Mouse (Mus musculus) ES-Bruce4 (cell line): ENCODE data around the gene Cyp2j6. TPM values are rescaled to one million over a fixed set of nuclear protein-coding genes. Genes with fewer than 3 reads are reported as not detected.

Experiments used
- H3K27ac ChIP-seq: 2 replicates; pipeline ENCODE4 v1.5.1; 2012; ENCODE audit warnings: low read length, inconsistent platforms; ENCODE audit not compliant: insufficient read depth
- H3K27me3 ChIP-seq: 2 replicates; pipeline ENCODE4 v1.6.1; 2012; ENCODE audit warnings: mild to moderate bottlenecking, low read length, inconsistent platforms; ENCODE audit not compliant: control insufficient read depth, poor library complexity, insufficient read depth, severe bottlenecking
- H3K36me3 ChIP-seq: 2 replicates; pipeline ENCODE4 v1.6.1; 2012; ENCODE audit warnings: inconsistent platforms, mild to moderate bottlenecking, low read length, moderate library complexity; ENCODE audit not compliant: control insufficient read depth, poor library complexity, insufficient read depth, severe bottlenecking
- H3K4me1 ChIP-seq: one replicate; pipeline ENCODE4 v1.8.1; 2011; ENCODE audit warnings: low read length; ENCODE audit not compliant: control insufficient read depth, insufficient read depth
- H3K4me3 ChIP-seq: 2 replicates; pipeline ENCODE4 v1.5.1; 2011; ENCODE audit warnings: low read depth, mild to moderate bottlenecking, low read length
- H3K9ac ChIP-seq: 2 replicates; pipeline ENCODE4 v1.6.1; 2012; ENCODE audit warnings: low read depth, mild to moderate bottlenecking, inconsistent platforms; ENCODE audit not compliant: poor library complexity, severe bottlenecking
- H3K9me3 ChIP-seq: replicated peaks from 2 replicates; pipeline ENCODE4 v1.6.1; 2012; ENCODE audit warnings: mild to moderate bottlenecking, low read length, inconsistent platforms; ENCODE audit not compliant: control insufficient read depth, poor library complexity, insufficient read depth, severe bottlenecking
- CTCF ChIP-seq: IDR thresholded peaks from one replicate; pipeline ENCODE4 v1.8.1; 2011; ENCODE audit warnings: low read depth, low read length
- EP300 ChIP-seq: IDR thresholded peaks from 2 replicates; pipeline ENCODE4 v1.6.1; 2011; ENCODE audit warnings: low read depth, low read length; ENCODE audit not compliant: insufficient read depth
- POLR2A ChIP-seq: IDR thresholded peaks from one replicate; pipeline ENCODE4 v1.8.1; 2011; ENCODE audit warnings: low read length; ENCODE audit not compliant: insufficient read depth
- polyA plus RNA-seq: library from polyadenylated mRNA; stranded (reverse); fragments of >200 nt; gene quantifications from 2 replicates; pipeline ENCODE4 v1.2.4, GENCODE M21; 2011; ENCODE audit warnings: low read depth; ENCODE audit not compliant: missing spikeins, insufficient read depth, insufficient read length

Cyp2j6 gene
- polyA plus RNA-seq, 1 experiment, result 0.58 TPM

GRCm38 (mm10) chr4:96569442-96569841, 16.0 kb upstream of the Cyp2j6 start:
- Histone ChIP-seq H3K4me3 (no peak overlapping the region), H3K9me3 (no peaks in the 10 kb centered on the region), H3K27me3 (no peaks in the 10 kb centered on the region), H3K36me3 (no peaks in the 10 kb centered on the region), H3K27ac (no peak overlapping the region), H3K9ac (no peak overlapping the region), H3K4me1 (no peaks in the 10 kb centered on the region)
- TF ChIP-seq EP300, result no peak
- no peak for TF ChIP-seq POLR2A
- TF ChIP-seq CTCF, result no peak

- H3K4me1 ChIP-seq, result no peaks in the 10 kb centered on the region
- no peaks in the 10 kb centered on the region for H3K9me3 ChIP-seq
- no peak overlapping the region for H3K9ac ChIP-seq
- TF ChIP-seq POLR2A (no peak), CTCF (no peak), EP300 (no peak)
- H3K27ac ChIP-seq, result no peak overlapping the region
- no peaks in the 10 kb centered on the region for H3K27me3 ChIP-seq
- no peak overlapping the region for H3K4me3 ChIP-seq
- H3K36me3 ChIP-seq, result no peaks in the 10 kb centered on the region
Measured at GRCm38 (mm10) chr4:96567988-96568387, 14.5 kb upstream of the Cyp2j6 start.

- H3K4me1 ChIP-seq, result no peaks in the 10 kb centered on the region
- TF ChIP-seq CTCF (no peak), POLR2A (no peak), EP300 (no peak)
- no peak overlapping the region for H3K9ac ChIP-seq
- no peak overlapping the region for H3K27ac ChIP-seq
- no peaks in the 10 kb centered on the region for H3K36me3 ChIP-seq
- H3K4me3 ChIP-seq, result no peak overlapping the region
- no peaks in the 10 kb centered on the region for H3K27me3 ChIP-seq
- H3K9me3 ChIP-seq, result no peaks in the 10 kb centered on the region
Measured at GRCm38 (mm10) chr4:96565808-96566207, 12.3 kb upstream of the Cyp2j6 start.

- Histone ChIP-seq H3K27me3 (no peaks in the 10 kb centered on the region), H3K36me3 (no peaks in the 10 kb centered on the region), H3K27ac (no peak overlapping the region), H3K9me3 (no peaks in the 10 kb centered on the region), H3K9ac (no peak overlapping the region), H3K4me1 (no peaks in the 10 kb centered on the region), H3K4me3 (no peak overlapping the region)
- TF ChIP-seq POLR2A, result no peak
- TF ChIP-seq CTCF, result no peak
- no peak for TF ChIP-seq EP300
Measured at GRCm38 (mm10) chr4:96560464-96560863, 7.0 kb upstream of the Cyp2j6 start.

GRCm38 (mm10) chr4:96559781-96560180, 6.3 kb upstream of the Cyp2j6 start:
- H3K4me3 ChIP-seq, result no peak overlapping the region
- H3K36me3 ChIP-seq, result no peaks in the 10 kb centered on the region
- no peak for TF ChIP-seq CTCF
- no peak for TF ChIP-seq EP300
- TF ChIP-seq POLR2A, result no peak
- no peak overlapping the region for H3K9ac ChIP-seq
- H3K27me3 ChIP-seq, result no peaks in the 10 kb centered on the region
- no peak overlapping the region for H3K27ac ChIP-seq
- H3K9me3 ChIP-seq, result no peaks in the 10 kb centered on the region
- no peaks in the 10 kb centered on the region for H3K4me1 ChIP-seq

- Histone ChIP-seq H3K9ac (no peak overlapping the region), H3K9me3 (no peaks in the 10 kb centered on the region), H3K4me3 (no peak overlapping the region), H3K27ac (no peak overlapping the region), H3K27me3 (no peaks in the 10 kb centered on the region), H3K4me1 (no peaks in the 10 kb centered on the region), H3K36me3 (no peaks in the 10 kb centered on the region)
- no peak for TF ChIP-seq CTCF
- no peak for TF ChIP-seq POLR2A
- TF ChIP-seq EP300, result no peak
Measured at GRCm38 (mm10) chr4:96551619-96552018, 1.8 kb downstream of the Cyp2j6 start.

GRCm38 (mm10) chr4:96545976-96546375, 7.5 kb downstream of the Cyp2j6 start:
- no peak overlapping the region for H3K9ac ChIP-seq
- H3K36me3 ChIP-seq, result no peaks in the 10 kb centered on the region
- no peak overlapping the region for H3K4me3 ChIP-seq
- no peaks in the 10 kb centered on the region for H3K9me3 ChIP-seq
- H3K27me3 ChIP-seq, result no peaks in the 10 kb centered on the region
- TF ChIP-seq EP300, result no peak
- no peak for TF ChIP-seq POLR2A
- no peak for TF ChIP-seq CTCF
- no peak overlapping the region for H3K27ac ChIP-seq
- no peaks in the 10 kb centered on the region for H3K4me1 ChIP-seq
